Mouse (Mus musculus) kidney, adult 2 months (tissue): ENCODE data around the gene Msmb.

Experiments
- CTCF ChIP-seq: fragments of 200-500 bp; conservative IDR thresholded peaks from 2 replicates; pipeline ENCODE4 v1.5.1; 2011; ENCODE audit warnings: low read depth, mild to moderate bottlenecking, control low read depth, low read length, moderate library complexity, mixed read lengths; ENCODE audit not compliant: insufficient read depth, insufficient read length
- POLR2A ChIP-seq: fragments of 200-500 bp; IDR thresholded peaks from one replicate; pipeline ENCODE4 v1.6.1; 2011; ENCODE audit warnings: low read depth, low read length, control low read depth

DNA sequence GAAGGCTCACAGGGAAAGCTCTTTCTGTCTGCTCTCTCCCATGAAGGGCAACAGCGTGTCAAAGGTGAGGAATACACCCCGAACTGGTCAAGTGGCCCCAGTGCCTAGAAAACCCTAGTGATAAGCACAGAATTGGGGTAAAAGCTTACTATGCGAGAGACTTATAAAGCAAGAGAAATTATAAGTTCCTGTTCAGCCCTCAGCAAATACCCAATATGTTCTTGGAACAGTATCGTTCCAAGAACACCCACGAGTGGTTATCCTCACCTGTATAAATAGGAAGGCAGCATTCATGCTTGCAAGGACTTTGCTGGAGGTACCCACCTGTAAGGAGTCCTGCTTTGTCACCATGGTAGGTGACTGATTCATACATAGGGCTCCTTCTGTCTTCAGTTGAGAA, at the start of gene Msmb:
- TF ChIP-seq CTCF (no peak), POLR2A (no peak)
